Mouse (Mus musculus) megakaryocyte progenitor cell, adult 5-6 weeks (primary cell): ENCODE results near the gene Epha6. TPM values are rescaled to one million over a fixed set of nuclear protein-coding genes. Genes with fewer than 3 reads are reported as not detected.

Source experiments
- ATAC-seq: replicated peaks from 2 replicates; pipeline ENCODE4 v1.8.0; 2016; ENCODE audit warnings: mild to moderate bottlenecking, moderate TSS enrichment, inconsistent platforms; ENCODE audit not compliant: poor library complexity
- total RNA-seq, 2 experiments: library from RNA; stranded (forward) in 1 of 2; stranded (reverse) in 1 of 2; fragments of 157-497, 149-512 nt in 1 of 2; fragments of 200-1000 nt in 1 of 2; gene quantifications; 2 replicates each; pipeline versions ENCODE4 v1.2.3 to v1.2.4; 2015 to 2017

The Epha6 gene
- total RNA-seq, 2 experiments from 2014 or later, result not detected

GRCm38 (mm10) chr16:60266367-60267351, 338.7 kb downstream of the Epha6 start:
- ATAC-seq, result no peak

- no peak for ATAC-seq
These were observed 340.4 kb downstream of the Epha6 start for GRCm38 (mm10) chr16:60264719-60265508.

- no peak for ATAC-seq
These were observed 347.1 kb downstream of the Epha6 start for GRCm38 (mm10) chr16:60258151-60258635.

- ATAC-seq, result no peak
These were observed 347.7 kb downstream of the Epha6 start for GRCm38 (mm10) chr16:60257623-60258022.

GRCm38 (mm10) chr16:60257044-60257443, 348.3 kb downstream of the Epha6 start:
- ATAC-seq, result no peak

- ATAC-seq, result no peak
These were observed 365.8 kb downstream of the Epha6 start for GRCm38 (mm10) chr16:60239356-60240190.

GRCm38 (mm10) chr16:60233985-60234766, 371.2 kb downstream of the Epha6 start:
- no peak for ATAC-seq

- no peak for ATAC-seq
These were observed 372.3 kb downstream of the Epha6 start for GRCm38 (mm10) chr16:60232982-60233381.

GRCm38 (mm10) chr16:60209151-60209550, 396.2 kb downstream of the Epha6 start:
- ATAC-seq, result no peak

GRCm38 (mm10) chr16:60175580-60175979, 429.8 kb downstream of the Epha6 start:
- no peak for ATAC-seq

- no peak for ATAC-seq
These were observed 452.9 kb downstream of the Epha6 start for GRCm38 (mm10) chr16:60152439-60152838.

GRCm38 (mm10) chr16:60144370-60144769, 461.0 kb downstream of the Epha6 start:
- ATAC-seq, result no peak

- no peak for ATAC-seq
These were observed 483.9 kb downstream of the Epha6 start for GRCm38 (mm10) chr16:60121435-60121834.

- no peak for ATAC-seq
These were observed 503.1 kb downstream of the Epha6 start for GRCm38 (mm10) chr16:60102210-60102609.

GRCm38 (mm10) chr16:60095333-60095732, 510.0 kb downstream of the Epha6 start:
- ATAC-seq, result no peak

GRCm38 (mm10) chr16:60086976-60087375, 518.4 kb downstream of the Epha6 start:
- no peak for ATAC-seq

- ATAC-seq, result no peak
These were observed 534.7 kb downstream of the Epha6 start for GRCm38 (mm10) chr16:60070457-60071112.

- no peak for ATAC-seq
These were observed 561.5 kb downstream of the Epha6 start for GRCm38 (mm10) chr16:60043809-60044208.

GRCm38 (mm10) chr16:60028381-60028780, 577.0 kb downstream of the Epha6 start:
- ATAC-seq, result no peak
